In genomic region chr9:103121546-103121945, GRCm38 (mm10) we compare ENCODE assay signal across 25 mouse cellular contexts.
"Had no signal": no experiment of that assay in that cellular context is flagged by ENCODE, and none has a peak within 500 bp of the region (broad histone marks: within the 10 kb centered on the region; RNA-seq: fewer than 3 reads in every experiment).

No protein-coding gene starts in this region.

- DNase-seq: gastrocnemius, postnatal 14 days; gastrocnemius, postnatal 36 days; heart, adult 18-20 months; heart, postnatal 10 days; heart, postnatal 36 days; kidney, adult 18-20 months; kidney, adult 8-10 months; kidney, postnatal 10 days; kidney, postnatal 25 days; kidney, postnatal 4 days; liver; liver, embryonic 13.5 days had no signal

- H3K27ac ChIP-seq: hindbrain, embryonic 10.5 days; hindbrain, embryonic 12.5 days; hindbrain, embryonic 14.5 days; intestine, embryonic 15.5 days; layer of hippocampus, adult 2 months; left cerebral cortex, adult 2 months; limb, embryonic 10.5 days; limb, embryonic 12.5 days; liver, embryonic 13.5 days had no signal

- H3K4me3 ChIP-seq: heart, embryonic 12.5 days; hindbrain, embryonic 10.5 days; hindbrain, embryonic 12.5 days; intestine, embryonic 15.5 days; layer of hippocampus, adult 2 months; left cerebral cortex, adult 2 months; limb, embryonic 10.5 days; limb, embryonic 12.5 days; liver, embryonic 13.5 days had no signal

- H3K4me1 ChIP-seq: heart, embryonic 12.5 days; intestine, embryonic 15.5 days; limb, embryonic 10.5 days; liver, embryonic 13.5 days had no signal

- H3K9me3 ChIP-seq: heart, embryonic 12.5 days; hindbrain, embryonic 10.5 days; hindbrain, embryonic 12.5 days; intestine, embryonic 15.5 days; limb, embryonic 10.5 days; limb, embryonic 12.5 days; liver, embryonic 13.5 days had no signal

- H3K27me3 ChIP-seq: hindbrain, embryonic 12.5 days; intestine, embryonic 15.5 days; liver, embryonic 13.5 days had no signal

- ATAC-seq: hindbrain, embryonic 16.5 days; inflammation-experienced regulatory T-cells, adult 6 months; intestine, embryonic 15.5 days; intestine, postnatal 0 days had no signal

- H3K9ac ChIP-seq: heart, embryonic 12.5 days; hindbrain, embryonic 12.5 days; hindbrain, embryonic 14.5 days; intestine, embryonic 15.5 days; limb, embryonic 12.5 days; liver, embryonic 13.5 days had no signal

- H3K4me2 ChIP-seq: heart, embryonic 12.5 days; hindbrain, embryonic 12.5 days; hindbrain, embryonic 14.5 days; intestine, embryonic 15.5 days; limb, embryonic 12.5 days; liver, embryonic 11.5 days; liver, embryonic 13.5 days had no signal

- H3K36me3 ChIP-seq: heart, embryonic 12.5 days; intestine, embryonic 15.5 days; limb, embryonic 10.5 days; limb, embryonic 12.5 days; liver, embryonic 13.5 days had no signal
